Mouse (Mus musculus) left cerebral cortex, adult 9 months (tissue): ENCODE measurements around the gene Ggact.

ENCODE experiments used
- DNase-seq, 2 experiments: peaks; one replicate each; pipeline ENCODE4 v3.0.0; 2022; ENCODE audit warnings: low spot score in 2 of 2

The Ggact gene

DNA sequence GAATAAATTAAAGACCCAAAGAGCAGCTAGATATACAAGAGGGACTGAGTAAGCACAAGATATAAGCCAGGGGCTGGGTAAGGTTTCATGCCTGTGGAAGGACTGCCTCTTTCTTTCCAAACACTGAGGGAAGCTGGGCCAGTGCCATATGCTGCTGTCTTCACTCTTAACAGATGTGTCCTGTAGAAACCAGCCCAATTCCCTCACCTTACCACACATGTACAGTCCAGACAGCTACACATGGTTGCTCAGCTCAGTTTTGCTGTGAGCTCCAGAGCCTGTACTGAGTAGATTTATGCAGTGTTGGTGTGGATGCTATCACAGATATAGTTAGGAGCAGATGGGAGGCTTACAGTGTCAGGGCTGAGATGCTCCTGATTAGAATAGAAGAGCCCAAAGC lies 12.9 kb downstream of the Ggact start:
- no peak for DNase-seq

GRCm38 (mm10) chr14:122898550-122898949 lies 15.0 kb downstream of the Ggact start:
- DNase-seq, result no peak

- DNase-seq, result no peak
Measured at GRCm38 (mm10) chr14:122896106-122896505, 17.5 kb downstream of the Ggact start.

GRCm38 (mm10) chr14:122891470-122891968 lies 22.0 kb downstream of the Ggact start:
- no peak for DNase-seq

DNA sequence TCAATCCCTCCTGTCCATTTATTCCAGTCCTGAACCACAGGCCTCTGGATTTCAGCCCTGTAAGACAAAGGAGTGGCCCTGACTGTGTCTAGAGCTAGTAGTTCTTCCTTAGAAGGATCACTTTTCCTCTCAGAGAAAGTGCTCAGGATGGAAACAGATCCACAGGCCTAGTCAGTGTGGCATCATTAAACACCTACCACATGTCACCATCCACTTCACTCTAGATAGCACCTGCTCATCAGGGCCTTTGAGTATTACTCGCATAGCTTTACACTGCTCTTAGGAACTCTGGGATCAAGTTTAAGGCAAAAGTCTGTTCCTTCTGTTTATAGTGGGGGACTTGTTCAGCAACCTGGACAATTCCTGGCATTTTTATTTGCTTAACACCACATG lies 25.1 kb downstream of the Ggact start:
- no peak for DNase-seq

DNA sequence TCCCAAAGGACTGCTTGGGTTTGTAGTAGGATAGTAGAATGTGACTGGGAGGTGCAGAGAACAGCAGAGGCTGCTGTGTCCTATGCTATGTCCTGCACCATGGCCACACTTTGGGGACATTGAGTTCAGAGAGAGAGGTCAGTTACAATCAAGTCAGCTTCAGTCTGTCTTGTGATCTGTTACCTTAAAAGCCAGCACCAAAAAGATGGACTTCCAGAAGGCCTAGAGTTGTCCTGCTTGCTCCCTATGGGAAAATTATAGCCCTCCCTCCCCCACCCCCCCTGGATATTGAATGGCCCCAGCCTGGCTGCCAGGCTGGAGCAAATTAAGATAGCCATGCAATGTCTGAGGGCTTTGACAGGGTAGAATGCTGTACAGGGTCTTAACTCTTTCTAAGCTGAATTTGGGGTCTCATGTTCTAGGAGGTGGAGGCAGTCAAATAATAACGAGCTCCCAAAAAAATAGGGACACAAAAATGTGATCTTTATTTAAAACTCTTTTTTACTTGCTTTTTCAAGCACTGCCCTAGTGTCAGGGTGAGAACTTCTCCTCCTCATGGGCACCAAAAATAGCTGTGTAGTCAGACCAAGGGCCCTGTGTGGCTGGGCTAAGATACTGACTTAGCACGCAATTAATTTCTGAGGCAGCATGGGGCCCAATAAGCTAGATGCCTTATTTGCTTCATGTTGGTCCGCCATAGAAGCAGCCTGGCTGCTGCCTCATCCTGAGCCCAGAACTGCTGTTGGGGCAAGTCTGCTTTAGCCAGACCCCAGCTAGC lies 25.7 kb downstream of the Ggact start:
- DNase-seq, result no peak

DNA sequence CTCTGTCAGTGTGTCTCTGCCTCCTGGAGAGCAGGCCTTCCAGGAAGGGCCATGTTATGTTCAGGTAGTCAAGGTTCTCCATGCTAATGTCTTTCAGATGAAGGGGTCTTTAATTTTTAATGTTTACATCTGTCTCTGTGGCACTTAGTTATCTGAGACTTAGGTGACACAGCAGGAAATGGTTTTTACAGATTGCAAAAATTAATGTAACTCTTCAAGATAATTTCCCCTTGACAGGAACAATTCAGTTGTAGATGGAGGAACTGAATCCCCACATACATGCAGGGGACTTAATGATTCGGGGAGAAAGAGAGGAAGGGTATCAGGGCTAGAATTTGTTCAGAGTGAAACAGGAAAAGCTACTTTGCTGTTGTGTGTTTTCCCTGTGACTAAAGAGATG lies 26.3 kb downstream of the Ggact start:
- DNase-seq, result no peak

DNA sequence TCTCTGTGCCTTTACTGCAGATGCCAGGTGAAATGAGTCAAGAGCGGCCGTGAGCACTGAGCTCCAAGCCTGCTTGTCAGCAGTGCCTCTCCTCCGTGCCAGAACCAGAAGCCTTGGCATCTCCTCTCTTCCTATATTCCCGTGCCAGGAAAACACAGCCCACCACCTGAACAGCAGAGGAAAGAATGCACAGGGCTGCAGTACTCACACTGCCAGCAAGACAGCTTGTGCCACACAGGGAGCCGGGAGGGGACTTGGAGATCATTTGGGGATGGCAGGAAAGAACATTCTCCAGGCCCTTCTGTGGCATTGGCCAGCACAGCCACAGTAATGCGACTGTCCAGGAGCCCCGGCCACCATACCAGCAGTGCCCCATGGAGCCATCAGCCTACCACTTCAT lies 27.7 kb downstream of the Ggact start:
- DNase-seq, result peak in 1 of 2 experiments; percentile 67

- DNase-seq, result peak in 1 of 2 experiments; percentile 33
Measured at GRCm38 (mm10) chr14:122883821-122884584, 29.6 kb downstream of the Ggact start.

DNA sequence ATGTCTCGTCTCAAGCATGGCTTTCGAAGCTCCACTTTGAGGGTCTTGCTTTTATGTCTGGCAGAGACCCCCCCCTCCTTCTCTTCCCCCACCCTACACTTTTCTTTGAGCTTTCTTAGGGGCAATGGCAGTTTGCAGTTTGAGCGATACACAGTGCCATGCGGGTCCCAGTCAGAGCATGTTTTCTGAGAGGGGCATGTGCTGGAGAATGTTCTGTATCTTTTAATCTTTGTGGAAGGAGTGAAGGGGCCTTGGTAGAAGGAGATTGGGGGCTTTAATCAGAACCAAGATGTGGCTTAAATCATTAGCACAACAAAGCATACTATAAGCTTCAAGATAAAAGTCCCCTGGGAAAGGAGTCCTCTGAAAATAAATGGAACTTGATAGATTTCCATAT lies 30.1 kb downstream of the Ggact start:
- DNase-seq, result no peak

DNA sequence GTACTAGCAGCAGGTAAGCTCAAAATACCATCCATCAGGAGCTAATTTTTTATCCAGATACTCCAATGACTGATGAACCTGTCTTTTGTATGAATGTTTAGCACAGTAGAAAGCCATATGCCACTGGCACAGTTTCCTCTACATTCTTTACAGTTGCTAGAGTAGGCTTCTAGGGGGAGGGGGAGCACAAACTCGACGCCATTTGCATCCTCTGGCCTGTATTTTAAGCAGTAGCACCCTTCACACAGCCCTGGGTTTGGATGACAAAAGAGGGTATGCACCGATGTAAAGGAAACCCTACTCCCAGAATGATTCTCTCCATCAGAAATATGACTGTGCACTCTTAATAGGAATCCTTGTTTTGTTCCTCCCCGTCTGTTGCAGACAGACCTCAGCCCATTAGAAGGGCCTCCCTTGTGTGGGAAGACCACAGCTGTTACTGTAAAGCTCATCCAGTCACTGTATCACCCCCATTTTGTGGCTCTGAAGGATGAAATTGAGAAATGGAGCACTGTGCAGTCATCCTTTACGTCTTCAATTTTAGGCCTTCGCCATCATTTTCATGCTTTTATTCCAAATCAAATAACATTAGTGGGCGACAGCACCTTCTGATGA lies 30.7 kb downstream of the Ggact start:
- DNase-seq, result no peak

GRCm38 (mm10) chr14:122882201-122882639 lies 31.3 kb downstream of the Ggact start:
- no peak for DNase-seq

- no peak for DNase-seq
Measured at GRCm38 (mm10) chr14:122881699-122882098, 31.9 kb downstream of the Ggact start.

GRCm38 (mm10) chr14:122880291-122880690 lies 33.3 kb downstream of the Ggact start:
- no peak for DNase-seq

DNA sequence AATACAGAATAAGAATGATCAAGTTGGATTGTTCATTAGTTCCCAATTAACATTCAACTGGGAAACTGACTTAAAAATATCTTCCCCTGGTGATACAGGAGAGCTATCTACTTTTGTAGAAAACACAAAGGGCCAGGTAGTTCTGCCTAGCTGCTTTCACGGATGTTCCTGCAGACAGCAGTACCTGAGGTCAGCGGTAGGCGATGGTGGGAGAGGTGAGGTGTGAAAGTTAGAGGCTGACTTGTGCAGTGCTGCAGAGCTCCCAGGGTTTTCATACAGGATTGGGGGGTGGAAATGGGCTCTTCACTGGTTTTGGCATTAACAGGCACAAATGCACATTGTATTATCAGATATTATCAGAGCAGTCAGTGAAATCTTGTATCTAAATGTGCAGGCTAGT lies 35.8 kb downstream of the Ggact start:
- DNase-seq, result no peak

GRCm38 (mm10) chr14:122876723-122877122 lies 36.8 kb downstream of the Ggact start:
- DNase-seq, result no peak

DNA sequence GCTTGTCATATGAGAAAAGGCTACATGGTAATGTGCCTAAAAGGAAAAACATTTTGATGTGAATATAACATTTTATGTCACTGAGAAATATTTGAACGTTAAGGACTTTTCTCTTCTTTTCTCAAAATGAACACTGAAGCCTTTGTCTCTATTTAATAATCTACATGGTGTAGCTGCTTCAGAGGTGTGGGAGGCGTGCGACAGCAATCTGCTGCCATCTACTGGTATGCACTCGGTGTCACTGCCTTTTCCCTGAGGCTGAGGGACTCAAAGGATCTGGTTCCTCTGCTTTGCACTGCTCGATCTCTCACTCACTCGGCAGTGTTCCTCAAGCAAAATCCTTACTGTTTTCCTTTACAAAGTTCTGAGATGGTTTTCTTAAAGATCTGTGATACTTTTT lies 37.4 kb downstream of the Ggact start:
- peak; percentile 73 to 89 for DNase-seq

DNA sequence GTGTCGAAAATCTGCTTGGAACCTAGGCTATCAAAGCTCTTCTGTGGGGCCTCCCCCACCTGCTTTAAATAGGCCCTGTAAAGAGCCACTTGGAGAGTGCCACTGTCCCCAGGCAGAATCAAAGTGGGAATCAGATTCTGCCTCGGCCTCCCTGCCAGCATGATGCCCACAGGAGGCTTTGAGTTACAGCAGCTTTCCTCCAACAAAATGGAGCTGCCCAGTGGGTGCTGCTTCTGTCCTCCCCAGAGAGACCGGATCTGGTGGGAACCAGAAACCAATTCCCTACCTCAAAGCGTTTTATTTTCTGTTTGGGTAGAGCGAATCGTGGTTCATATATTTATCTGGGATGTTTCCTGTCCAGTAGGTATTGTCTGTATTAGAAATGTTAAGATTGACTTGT lies 37.9 kb downstream of the Ggact start:
- DNase-seq, result no peak

DNA sequence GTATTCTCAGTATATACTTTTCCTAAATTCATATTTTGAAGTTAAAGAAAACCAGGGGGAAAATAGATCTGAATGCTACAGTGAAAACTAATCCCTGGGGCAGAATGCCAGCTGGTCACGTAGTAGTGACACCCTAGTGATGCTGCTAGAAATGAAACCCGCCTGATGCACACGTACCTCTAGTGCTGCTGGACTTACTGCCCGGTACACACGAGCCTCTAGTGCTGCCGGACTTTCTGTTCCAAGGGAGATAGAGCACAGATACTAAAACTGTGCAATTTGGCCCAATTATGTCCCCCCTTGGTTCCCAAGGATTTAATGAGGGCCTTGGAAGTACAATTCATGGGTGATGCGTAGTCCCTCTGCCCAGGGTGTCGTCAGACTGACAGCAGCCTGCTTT lies 38.5 kb downstream of the Ggact start:
- no peak for DNase-seq

DNA sequence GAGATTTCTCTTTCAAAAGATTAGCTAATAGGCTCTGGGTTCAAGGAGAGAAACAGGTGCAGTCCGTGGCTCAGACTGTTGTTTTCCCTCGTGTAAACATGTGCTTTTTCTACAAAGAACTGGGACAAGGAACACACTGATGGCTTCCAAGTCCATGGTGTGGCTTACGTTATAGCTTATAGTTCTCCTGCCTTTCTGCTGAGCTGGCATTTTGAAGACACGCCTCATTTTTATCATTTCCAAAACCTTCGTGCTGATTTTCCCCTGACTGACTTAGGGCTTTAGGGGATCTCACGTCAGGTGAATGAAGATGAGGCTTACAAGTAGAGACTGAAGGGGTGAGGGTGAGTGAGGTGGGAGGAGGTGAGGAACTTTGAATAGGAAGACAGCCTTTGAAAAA lies 40.9 kb downstream of the Ggact start:
- DNase-seq, result no peak

GRCm38 (mm10) chr14:122871841-122872580 lies 41.5 kb downstream of the Ggact start:
- no peak for DNase-seq

DNA sequence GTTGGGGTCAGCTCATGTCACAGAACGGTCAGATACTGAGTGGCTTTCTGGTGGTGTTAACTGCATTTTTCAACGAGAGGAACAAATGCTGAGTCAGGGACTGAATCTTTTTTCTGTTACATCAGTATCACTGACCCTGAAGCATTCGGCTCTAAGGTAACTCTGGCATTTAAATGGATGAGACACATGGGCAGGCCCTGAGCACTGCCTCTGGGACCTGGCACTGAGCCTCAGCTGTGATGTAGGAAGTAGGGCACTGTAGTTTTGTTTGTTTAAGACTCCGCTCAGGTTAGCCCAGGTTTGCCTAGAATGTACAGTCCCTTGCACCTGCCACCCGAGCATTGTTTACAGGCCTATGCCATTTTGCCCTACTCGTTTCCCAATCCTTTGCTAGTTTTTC lies 43.7 kb downstream of the Ggact start:
- DNase-seq, result no peak
